Comparison of ENCODE assay signal across 12 mouse cellular contexts in the genomic region with DNA sequence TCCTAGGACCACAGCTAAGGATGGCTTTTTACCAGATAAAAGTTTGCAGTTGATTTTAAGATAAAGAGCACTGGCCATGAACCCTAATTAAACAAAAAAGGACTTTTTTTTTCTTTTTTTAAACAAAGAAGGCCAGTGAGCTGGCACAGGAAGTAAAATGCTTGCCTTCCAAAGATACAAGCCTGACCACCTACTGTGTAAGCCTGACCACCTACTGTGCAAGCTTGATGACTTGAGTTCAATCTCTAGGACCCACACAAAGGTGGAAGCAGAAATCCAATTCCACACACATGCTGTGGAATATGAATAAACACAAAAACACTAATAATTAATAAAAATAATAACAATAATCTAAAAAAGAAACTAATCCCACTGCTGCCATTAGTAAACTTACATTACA.
"Had no signal": no experiment of that assay in that cellular context is flagged by ENCODE, and none has a peak within 500 bp of the region (broad histone marks: within the 10 kb centered on the region; RNA-seq: fewer than 3 reads in every experiment).

No protein-coding gene starts in this region.

- H3K4me3 ChIP-seq: layer of hippocampus, adult 2 months; liver, embryonic 13.5 days had no signal

- DNase-seq: kidney, adult 18-20 months; kidney, postnatal 10 days; kidney, postnatal 4 days; liver, embryonic 13.5 days; liver, postnatal 0 days; right cerebral cortex, postnatal 14 days; thymus, postnatal 36 days had no signal

- H3K27me3 ChIP-seq: liver, embryonic 13.5 days; megakaryocyte, embryonic 14.5 days had no signal

- H3K27ac ChIP-seq: layer of hippocampus, adult 2 months; liver, embryonic 13.5 days; macrophage had no signal

- H3K4me2 ChIP-seq: liver, embryonic 13.5 days; midbrain, embryonic 11.5 days had no signal

- ATAC-seq: liver, postnatal 0 days; lung, postnatal 0 days had no signal

- H3K9me3 ChIP-seq: liver, embryonic 13.5 days; megakaryocyte, embryonic 14.5 days had no signal

- H3K9ac ChIP-seq: liver, embryonic 13.5 days; liver, postnatal 0 days had no signal
